11 mouse cellular contexts compared by ENCODE assay signal in the genomic region with DNA sequence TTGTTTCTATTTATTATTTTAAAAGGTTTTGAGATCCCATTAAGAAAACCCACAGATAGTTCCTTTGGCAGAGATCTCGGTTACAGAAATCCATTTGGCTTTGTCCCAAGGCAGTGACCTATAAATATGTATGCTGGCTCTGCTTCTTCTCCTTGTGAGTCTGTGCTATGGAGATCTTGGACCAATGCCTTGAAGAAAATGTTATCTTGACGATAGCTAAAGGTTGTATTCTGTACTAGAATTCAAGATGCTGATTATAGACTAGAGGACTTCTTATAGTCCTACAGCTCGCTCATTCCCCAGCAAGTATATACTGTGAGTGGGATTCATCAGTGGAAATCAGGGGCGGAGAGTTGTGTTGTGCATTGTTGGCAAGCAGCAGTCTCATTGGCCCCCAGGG.
A peak's percentile ranks its signal among the peaks of the same experiment; 100 is the strongest.
DNase-seq lines count a peak whose midpoint lies in the region; ATAC-seq and TF ChIP-seq lines count a peak whose summit lies in the region.
"Had no signal": no experiment of that assay in that cellular context is flagged by ENCODE, and none has a peak within 500 bp of the region (broad histone marks: within the 10 kb centered on the region; RNA-seq: fewer than 3 reads in every experiment).

No protein-coding gene starts in this region.

- no peak for DNase-seq in forebrain, embryonic 10.5 days (ENCODE audit: extremely low spot score, low spot score)
- peak; percentile 10 for DNase-seq in kidney, postnatal 0 days (ENCODE audit: low spot score)
- no peak for DNase-seq in kidney, adult 11 months
- DNase-seq in neural tube, embryonic 10.5 days (ENCODE audit: extremely low spot score, low spot score): no peak
- peak; percentile 30 to 72 for DNase-seq in cerebellum, postnatal 14 days
- DNase-seq in Muller cell, postnatal 12 days (ENCODE audit: inconsistent ontology term): no peak
- DNase-seq: gastrocnemius, postnatal 25 days had no signal

- H3K4me1 ChIP-seq in forebrain, embryonic 15.5 days: peaks cover 15% of the 10 kb centered on the region
- no peaks in the 10 kb centered on the region for H3K4me1 ChIP-seq in forebrain, embryonic 10.5 days
- H3K4me1 ChIP-seq in kidney, postnatal 0 days (replicated peaks; ENCODE audit: insufficient read depth, low read length): no peaks in the 10 kb centered on the region
- peaks cover 12% of the 10 kb centered on the region for H3K4me1 ChIP-seq in neural tube, embryonic 15.5 days

- peak overlapping the region; percentile 59; the same call in 1 of the 2 replicates for H3K27ac ChIP-seq in forebrain, embryonic 15.5 days (replicated peaks)
- H3K27ac ChIP-seq in forebrain, embryonic 10.5 days: no peak overlapping the region
- no peak overlapping the region for H3K27ac ChIP-seq in kidney, postnatal 0 days
- 0 out of 2 replicates have a peak overlapping the region, but pooled peaks have one; percentile 30 for H3K27ac ChIP-seq in neural tube, embryonic 15.5 days (replicated peaks)
- H3K27ac ChIP-seq: limb, embryonic 15.5 days had no signal

- no peak overlapping the region for H3K9ac ChIP-seq in forebrain, embryonic 15.5 days (replicated peaks)
- H3K9ac ChIP-seq in kidney, postnatal 0 days (ENCODE audit: low read depth, low read length): no peak overlapping the region
- no peak overlapping the region for H3K9ac ChIP-seq in neural tube, embryonic 15.5 days (replicated peaks)
- H3K9ac ChIP-seq: limb, embryonic 15.5 days had no signal

- no peak for TF ChIP-seq CTCF in kidney, postnatal 0 days (IDR thresholded peaks at IDR 0.05; ENCODE audit: low read depth)

- 48% methylated on average over 4 of the region's 4 CpGs for WGBS in forebrain, embryonic 15.5 days
- WGBS in forebrain, embryonic 10.5 days: 90% methylated on average over 4 of the region's 4 CpGs
- WGBS in kidney, postnatal 0 days: 72% methylated on average over 4 of the region's 4 CpGs
- 58% methylated on average over 4 of the region's 4 CpGs for WGBS in neural tube, embryonic 15.5 days

- no peaks in the 10 kb centered on the region for H3K9me3 ChIP-seq in forebrain, embryonic 15.5 days
- H3K9me3 ChIP-seq in forebrain, embryonic 10.5 days: peaks cover under 1% of the 10 kb centered on the region; the same call in 1 of the 2 replicates
- no peaks in the 10 kb centered on the region for H3K9me3 ChIP-seq in kidney, postnatal 0 days (replicated peaks; ENCODE audit: low read length)
- no peaks in the 10 kb centered on the region for H3K9me3 ChIP-seq in neural tube, embryonic 15.5 days (replicated peaks)
- H3K9me3 ChIP-seq: limb, embryonic 15.5 days had no signal

- H3K36me3 ChIP-seq in forebrain, embryonic 15.5 days: no peaks in the 10 kb centered on the region
- H3K36me3 ChIP-seq in forebrain, embryonic 10.5 days (replicated peaks): no peaks in the 10 kb centered on the region
- no peaks in the 10 kb centered on the region for H3K36me3 ChIP-seq in kidney, postnatal 0 days (ENCODE audit: insufficient read depth, low read length)
- no peaks in the 10 kb centered on the region for H3K36me3 ChIP-seq in neural tube, embryonic 15.5 days
- H3K36me3 ChIP-seq: limb, embryonic 15.5 days had no signal

- H3K4me2 ChIP-seq in forebrain, embryonic 15.5 days (replicated peaks): no peak overlapping the region
- no peak overlapping the region for H3K4me2 ChIP-seq in kidney, postnatal 0 days (ENCODE audit: low read length)
- no peak overlapping the region for H3K4me2 ChIP-seq in neural tube, embryonic 15.5 days
- H3K4me2 ChIP-seq: limb, embryonic 15.5 days; midbrain, embryonic 11.5 days had no signal

- no peaks in the 10 kb centered on the region for H3K27me3 ChIP-seq in forebrain, embryonic 15.5 days
- no peaks in the 10 kb centered on the region for H3K27me3 ChIP-seq in forebrain, embryonic 10.5 days (ENCODE audit: poor library complexity, severe bottlenecking)
- H3K27me3 ChIP-seq in kidney, postnatal 0 days (ENCODE audit: insufficient read depth, low read length): no peaks in the 10 kb centered on the region
- H3K27me3 ChIP-seq in neural tube, embryonic 15.5 days (replicated peaks): no peaks in the 10 kb centered on the region
- H3K27me3 ChIP-seq: limb, embryonic 15.5 days had no signal

- ATAC-seq in forebrain, embryonic 15.5 days (replicated peaks): 0 out of 2 replicates have a peak, but pooled peaks have one; percentile 30
- no peak for ATAC-seq in kidney, postnatal 0 days (replicated peaks; ENCODE audit: low FRiP score, low read depth)
- no peak for ATAC-seq in neural tube, embryonic 15.5 days (ENCODE audit: low FRiP score)

- no peak overlapping the region for H3K4me3 ChIP-seq in forebrain, embryonic 15.5 days
- H3K4me3 ChIP-seq in forebrain, embryonic 10.5 days: no peak overlapping the region
- H3K4me3 ChIP-seq in kidney, postnatal 0 days (replicated peaks; ENCODE audit: low read depth, low read length): no peak overlapping the region
- H3K4me3 ChIP-seq in neural tube, embryonic 15.5 days (replicated peaks): no peak overlapping the region
- H3K4me3 ChIP-seq: limb, embryonic 15.5 days had no signal

Comparison
In these comparisons a context has a peak if more than half of its experiments do, and no peak if none do; other contexts are left out.
1. H3K27ac ChIP-seq: peak in forebrain, embryonic 15.5 days (single experiment) and neural tube, embryonic 15.5 days (single experiment); none in forebrain, embryonic 10.5 days (single experiment) and kidney, postnatal 0 days (single experiment).
2. DNase-seq: peak in kidney, postnatal 0 days (single experiment) and cerebellum, postnatal 14 days (2 of 2); none in forebrain, embryonic 10.5 days (single experiment), kidney, adult 11 months (single experiment), neural tube, embryonic 10.5 days (single experiment) and Muller cell, postnatal 12 days (single experiment).